Mouse (Mus musculus): ENCODE data around the gene Rrnad1. TPM values are rescaled to one million over a fixed set of nuclear protein-coding genes. Genes with fewer than 3 reads are reported as not detected.

Rrnad1 gene
- total RNA-seq (2012; rRNA removed) (8.9 and 10.9 TPM in 2 replicates), polyA plus RNA-seq (2012; ENCODE audit: insufficient read depth in 1 of 2, insufficient read length in 2 of 2, low read depth in 1 of 2, low replicate concordance in 2 of 2, missing spikeins in 1 of 2) (10 to 100 TPM in 1 of 2 experiments, not detected in 1; 21.1 TPM)

GRCm38 (mm10) chr3:87930078-87930795 is at the start of gene Rrnad1, which contains the start of gene Isg20l2:
Gene Rrnad1 (minus strand): TSS chr3:87930717.
Gene Isg20l2 (plus strand): TSS chr3:87930314.
- peak; percentile 99 for DNase-seq (ENCODE audit: low read depth, low spot score)
- peaks cover 55% of the 10 kb centered on the region for H3K79me2 ChIP-seq (ENCODE audit: control insufficient read depth, insufficient read depth, low read length, poor library complexity)
- peak within 1 kb of the TSS; percentile 83 to 97 for H3K4me3 ChIP-seq (ENCODE audit: control insufficient read depth in 1 of 2, insufficient read depth in 1 of 2, low read depth in 2 of 2, low read length in 2 of 2)
- H3K27me3 ChIP-seq (ENCODE audit: control insufficient read depth in 1 of 2, insufficient read depth in 2 of 2, low read length in 2 of 2), result no peaks in the 10 kb centered on the region
- peak within 1 kb of the TSS; percentile 98 for H3K9ac ChIP-seq (ENCODE audit: control insufficient read depth, low read depth, low read length, poor library complexity, severe bottlenecking)
- TF ChIP-seq HCFC1 (IDR thresholded peaks at IDR 0.05; ENCODE audit: low read depth, low read length) (peak; percentile 95), GABPA (IDR thresholded peaks at IDR 0.05; ENCODE audit: low read depth, low read length) (no peak; the same call in 1 of the 2 replicates), USF1 (IDR thresholded peaks at IDR 0.05; ENCODE audit: low read depth, low read length) (no peak), POLR2A (IDR thresholded peaks at IDR 0.05; ENCODE audit: control insufficient read depth in 1 of 2, insufficient read depth in 1 of 2, low read depth in 1 of 2, low read length in 2 of 2, poor library complexity in 1 of 2) (peak; percentile 46 to 73; a peak in 3 of 4 replicates), NELFE (IDR thresholded peaks at IDR 0.05; ENCODE audit: low read depth, low read length) (peak; percentile 66), POLR2AphosphoS5 (IDR thresholded peaks at IDR 0.05; ENCODE audit: borderline replicate concordance, low read depth, low read length) (no peak), UBTF (IDR thresholded peaks at IDR 0.05; ENCODE audit: borderline replicate concordance, insufficient read depth, low read depth, low read length) (0 out of 2 replicates have a peak, but pooled peaks have one; percentile 44), BHLHE40 (IDR thresholded peaks at IDR 0.05; ENCODE audit: borderline replicate concordance, low read depth, low read length) (no peak), ZMIZ1 (IDR thresholded peaks at IDR 0.05; ENCODE audit: low read depth, low read length) (peak; percentile 67), USF2 (IDR thresholded peaks at IDR 0.05; ENCODE audit: borderline replicate concordance in 1 of 2, insufficient read depth in 1 of 2, low read depth in 1 of 2, low read length in 2 of 2) (no peak), E2F4 (IDR thresholded peaks at IDR 0.05; ENCODE audit: borderline replicate concordance, low read depth, low read length) (no peak), ELF1 (IDR thresholded peaks at IDR 0.05; ENCODE audit: low read depth, low read length) (peak; percentile 88), MAX (IDR thresholded peaks at IDR 0.05; ENCODE audit: low read length) (peak; percentile 72), SMC3 (IDR thresholded peaks at IDR 0.05; ENCODE audit: low read depth, low read length) (peak; percentile 35), MYB (IDR thresholded peaks at IDR 0.05; ENCODE audit: low read depth, low read length) (no peak), RCOR1 (IDR thresholded peaks at IDR 0.05; ENCODE audit: low read depth, low read length) (no peak), CHD1 (IDR thresholded peaks at IDR 0.05; ENCODE audit: low read depth, low read length) (no peak), TCF12 (IDR thresholded peaks at IDR 0.05; ENCODE audit: low read depth, low read length) (no peak; the same call in none of the 2 replicates), MXI1 (IDR thresholded peaks at IDR 0.05; ENCODE audit: low read depth, low read length) (peak; percentile 80), NRF1 (IDR thresholded peaks at IDR 0.05; ENCODE audit: insufficient read depth, low read depth, low read length, poor library complexity, severe bottlenecking) (peak; percentile 80), CTCF (IDR thresholded peaks at IDR 0.05 in 2 of 3, conservative IDR thresholded peaks at IDR 0.05 in 1 of 3; ENCODE audit: control insufficient read depth in 1 of 3, insufficient read depth in 1 of 3, low read depth in 2 of 3, low read length in 3 of 3, poor library complexity in 1 of 3, severe bottlenecking in 1 of 3) (peak; percentile 58 to 69 (median 68)), RAD21 (IDR thresholded peaks at IDR 0.05; ENCODE audit: low read depth, low read length) (peak; percentile 28), MEF2A (IDR thresholded peaks at IDR 0.05; ENCODE audit: extremely low read depth, insufficient replicate concordance, low read depth, low read length, poor library complexity, severe bottlenecking) (no peak), GATA1 (IDR thresholded peaks at IDR 0.05; ENCODE audit: low read depth, low read length) (no peak), TBP (IDR thresholded peaks at IDR 0.05; ENCODE audit: low read depth, low read length) (peak; percentile 36; the same call in 1 of the 2 replicates), MAZ (IDR thresholded peaks at IDR 0.05; ENCODE audit: low read depth, low read length) (peak; percentile 90), MYC (IDR thresholded peaks at IDR 0.05; ENCODE audit: low read depth, low read length) (peak; percentile 79), KAT2A (conservative IDR thresholded peaks at IDR 0.05; ENCODE audit: low read depth, low read length) (peak; percentile 80), SIN3A (IDR thresholded peaks at IDR 0.05; ENCODE audit: low read length) (peak; percentile 87), ZC3H11A (IDR thresholded peaks at IDR 0.05; ENCODE audit: low read depth, low read length) (peak; percentile 39; the same call in 1 of the 2 replicates), POLR2AphosphoS2 (IDR thresholded peaks at IDR 0.05; ENCODE audit: low read length) (peak; percentile 82)
- H3K36me3 ChIP-seq (ENCODE audit: control insufficient read depth in 1 of 2, insufficient read depth in 2 of 2, low read length in 2 of 2), result peaks cover 9 to 31% of the 10 kb centered on the region in 2 experiments
- H3K27ac ChIP-seq (ENCODE audit: control insufficient read depth, low read depth, low read length), result peak within 1 kb of the TSS; percentile 87
- H3K9me3 ChIP-seq (replicated peaks; ENCODE audit: insufficient read depth, low read length), result no peaks in the 10 kb centered on the region
- H3K4me1 ChIP-seq (ENCODE audit: control insufficient read depth in 1 of 2, insufficient read depth in 2 of 2, low read length in 2 of 2), result peaks cover 0 to 18% of the 10 kb centered on the region in 2 experiments; a peak in 2 of 4 replicates
